Mouse (Mus musculus) embryonic fibroblast, embryonic 13.5 days (primary cell): ENCODE measurements around the gene Hoxd1. TPM values are rescaled to one million over a fixed set of nuclear protein-coding genes. Genes with fewer than 3 reads are reported as not detected.
A peak's percentile ranks its signal among the peaks of the same experiment; 100 is the strongest.

Experiments used
- H3K27ac ChIP-seq: 2 replicates; pipeline ENCODE4 v1.5.1; 2012; ENCODE audit warnings: low read length, control low read depth, inconsistent platforms; ENCODE audit not compliant: insufficient read depth
- H3K4me1 ChIP-seq: 2 replicates; pipeline ENCODE4 v1.6.1; 2011; ENCODE audit warnings: low read length; ENCODE audit not compliant: control insufficient read depth, insufficient read depth
- H3K4me3 ChIP-seq: 2 replicates; pipeline ENCODE4 v1.5.1; 2011; ENCODE audit warnings: mild to moderate bottlenecking, control low read depth, low read length; ENCODE audit not compliant: insufficient read depth
- CTCF ChIP-seq: IDR thresholded peaks from 2 replicates; pipeline ENCODE4 v1.5.1; 2011; ENCODE audit warnings: mild to moderate bottlenecking, control low read depth, low read length, moderate library complexity, borderline replicate concordance; ENCODE audit not compliant: insufficient read depth
- POLR2A ChIP-seq: IDR thresholded peaks from 2 replicates; pipeline ENCODE4 v1.6.1; 2011; ENCODE audit warnings: low read depth, mild to moderate bottlenecking, control low read depth, low read length, moderate library complexity
- polyA plus RNA-seq: library from polyadenylated mRNA; stranded (reverse); fragments of >200 nt; gene quantifications from 2 replicates; pipeline ENCODE4 v1.2.4, GENCODE M21; 2011; ENCODE audit warnings: low read depth; ENCODE audit not compliant: missing spikeins, insufficient read length

Hoxd1 gene
- polyA plus RNA-seq, 1 experiment = 0.46 TPM

DNA sequence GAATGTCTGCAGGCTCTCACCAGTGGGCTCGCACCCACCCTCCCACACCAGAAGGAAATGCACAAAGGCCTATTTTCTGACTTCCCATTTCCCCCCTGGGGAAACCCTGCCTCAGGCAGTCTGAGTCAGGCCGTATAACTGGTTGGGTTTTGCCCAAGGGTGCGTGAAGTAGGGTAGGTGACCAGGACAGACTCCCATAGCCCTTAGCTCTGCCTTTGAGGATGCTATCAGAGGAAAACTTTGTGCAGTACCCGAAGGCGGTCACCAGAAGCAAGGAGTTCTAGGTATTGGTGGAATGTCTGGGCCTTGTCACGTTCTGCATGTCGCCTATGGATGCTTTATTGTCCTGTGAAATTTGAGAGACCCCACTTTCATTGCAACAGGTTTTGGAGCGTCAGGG lies 39.8 kb upstream of the Hoxd1 start:
- Histone ChIP-seq H3K4me3 (no peak overlapping the region), H3K27ac (no peak overlapping the region), H3K4me1 (no peaks in the 10 kb centered on the region)
- TF ChIP-seq CTCF = no peak
- TF ChIP-seq POLR2A = no peak

DNA sequence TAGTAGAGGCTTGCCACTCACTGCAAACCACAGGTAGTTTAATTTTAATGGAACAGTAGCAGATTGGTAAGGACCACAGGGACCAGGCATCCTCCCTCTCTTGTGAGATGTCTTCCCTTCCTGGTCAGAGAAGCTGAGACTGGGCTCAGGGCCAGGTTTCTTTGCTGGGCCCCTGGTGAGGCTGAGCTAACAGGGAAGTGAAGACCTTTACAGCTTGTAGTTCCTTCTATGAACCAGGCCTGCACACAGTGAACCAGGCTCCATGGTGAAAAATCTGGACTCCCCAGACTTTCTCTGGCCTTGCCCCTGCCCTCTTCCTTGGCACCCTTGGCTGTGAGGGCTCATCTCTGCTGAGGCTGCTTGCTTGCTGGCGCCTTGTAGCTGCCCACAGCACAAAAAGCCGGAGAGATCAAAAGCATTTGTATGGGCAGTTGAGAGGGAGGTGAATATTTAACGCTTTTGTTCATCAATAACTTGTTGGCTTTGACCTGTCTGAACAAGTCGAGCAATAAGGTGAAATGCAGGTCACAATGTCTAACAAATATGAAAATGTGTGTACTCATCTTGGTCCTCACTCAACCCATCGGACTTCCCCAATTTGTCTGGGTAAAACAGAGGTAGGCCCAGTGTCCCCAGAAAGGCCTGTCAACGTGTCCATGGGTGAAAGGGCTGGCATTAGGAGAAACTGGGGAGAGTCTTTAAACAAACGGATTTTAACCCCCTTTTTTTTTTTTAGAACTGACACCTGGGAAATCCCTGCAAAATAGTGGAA lies 38.4 kb upstream of the Hoxd1 start:
- TF ChIP-seq CTCF (no peak), POLR2A (no peak)
- Histone ChIP-seq H3K4me3 (no peak overlapping the region), H3K4me1 (no peaks in the 10 kb centered on the region), H3K27ac (no peak overlapping the region)

GRCm38 (mm10) chr2:74725171-74725570 lies 37.6 kb upstream of the Hoxd1 start:
- H3K27ac ChIP-seq = no peak overlapping the region
- no peak overlapping the region for H3K4me3 ChIP-seq
- no peaks in the 10 kb centered on the region for H3K4me1 ChIP-seq
- TF ChIP-seq POLR2A (no peak), CTCF (no peak)

- H3K4me3 ChIP-seq = no peak within 1 kb of the TSS; the same call in 1 of the 2 replicates
- no peak for TF ChIP-seq CTCF
- no peaks in the 10 kb centered on the region for H3K4me1 ChIP-seq
- no peak within 1 kb of the TSS for H3K27ac ChIP-seq
Measured at GRCm38 (mm10) chr2:74726551-74726950, 36.2 kb upstream of the Hoxd1 start, which contains the start of gene Gm28230. Gene Gm28230, plus strand, starts transcription at chr2:74726728.

- no peak for TF ChIP-seq POLR2A
- TF ChIP-seq CTCF = no peak
- Histone ChIP-seq H3K4me1 (no peaks in the 10 kb centered on the region), H3K27ac (no peak overlapping the region), H3K4me3 (no peak overlapping the region; the same call in 1 of the 2 replicates)
Measured at GRCm38 (mm10) chr2:74726973-74727639, 35.7 kb upstream of the Hoxd1 start.

GRCm38 (mm10) chr2:74727640-74728302 lies 35.0 kb upstream of the Hoxd1 start:
- H3K4me1 ChIP-seq = no peaks in the 10 kb centered on the region
- TF ChIP-seq CTCF (no peak), POLR2A (no peak)
- no peak overlapping the region for H3K27ac ChIP-seq
- H3K4me3 ChIP-seq = peak overlapping the region; percentile 10

- TF ChIP-seq POLR2A (no peak), CTCF (no peak)
- Histone ChIP-seq H3K27ac (no peak overlapping the region), H3K4me3 (no peak overlapping the region), H3K4me1 (no peaks in the 10 kb centered on the region)
Measured at GRCm38 (mm10) chr2:74728303-74728680, 34.5 kb upstream of the Hoxd1 start.

- TF ChIP-seq CTCF (no peak), POLR2A (no peak)
- Histone ChIP-seq H3K27ac (no peak overlapping the region), H3K4me3 (no peak overlapping the region), H3K4me1 (no peaks in the 10 kb centered on the region)
Measured at GRCm38 (mm10) chr2:74730331-74730730, 32.4 kb upstream of the Hoxd1 start.

- Histone ChIP-seq H3K4me3 (no peak overlapping the region), H3K27ac (no peak overlapping the region), H3K4me1 (no peaks in the 10 kb centered on the region)
- TF ChIP-seq POLR2A = no peak
- TF ChIP-seq CTCF = no peak
Measured at GRCm38 (mm10) chr2:74731055-74731454, 31.7 kb upstream of the Hoxd1 start.

DNA sequence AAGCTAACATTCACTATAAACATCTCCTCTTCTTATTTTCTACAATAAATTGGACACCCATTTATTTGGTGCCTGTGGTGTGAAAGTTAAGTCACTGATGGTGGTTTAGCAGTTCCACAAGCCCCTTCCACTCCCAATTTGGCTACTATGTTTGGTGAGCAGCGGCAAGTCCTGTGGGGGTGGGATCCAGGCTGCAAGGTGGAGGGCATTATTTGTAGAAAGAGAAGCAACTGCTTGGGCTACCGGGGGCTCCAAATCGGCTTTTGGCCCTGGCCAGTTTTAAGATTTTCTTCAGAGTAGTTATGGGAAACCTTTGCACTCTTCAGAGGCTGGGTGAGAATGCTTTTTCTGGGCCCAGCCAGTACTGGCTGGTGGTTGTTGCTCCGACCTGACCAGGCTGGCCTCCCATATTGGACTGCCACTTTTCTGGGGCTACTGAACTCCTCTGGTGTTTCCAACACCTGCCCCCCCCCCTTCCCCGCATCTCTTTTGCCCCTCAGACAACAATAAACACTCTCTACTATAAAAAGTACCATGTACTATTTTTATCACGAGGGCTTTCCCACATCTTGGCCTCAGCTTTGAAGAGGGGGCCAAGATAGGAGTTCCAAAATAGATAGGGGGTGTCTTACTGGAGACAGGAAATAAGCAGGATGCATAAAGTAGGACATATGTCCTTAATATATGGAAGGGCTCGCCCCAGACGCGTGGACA lies 30.8 kb upstream of the Hoxd1 start:
- H3K4me1 ChIP-seq = no peaks in the 10 kb centered on the region
- no peak overlapping the region for H3K4me3 ChIP-seq
- no peak for TF ChIP-seq CTCF
- no peak for TF ChIP-seq POLR2A
- H3K27ac ChIP-seq = no peak overlapping the region
